Mouse (Mus musculus) stomach, postnatal 0 days (tissue): ENCODE data around the gene Pex6.

Source experiments
- CTCF ChIP-seq: IDR thresholded peaks from 2 replicates; pipeline ENCODE4 v1.5.1; 2016; ENCODE audit warnings: antibody characterized with exemption, low read depth, mild to moderate bottlenecking, moderate library complexity
- EP300 ChIP-seq: optimal IDR thresholded peaks from 2 replicates; pipeline ENCODE3; 2016; ENCODE audit warnings: antibody characterized with exemption

DNA sequence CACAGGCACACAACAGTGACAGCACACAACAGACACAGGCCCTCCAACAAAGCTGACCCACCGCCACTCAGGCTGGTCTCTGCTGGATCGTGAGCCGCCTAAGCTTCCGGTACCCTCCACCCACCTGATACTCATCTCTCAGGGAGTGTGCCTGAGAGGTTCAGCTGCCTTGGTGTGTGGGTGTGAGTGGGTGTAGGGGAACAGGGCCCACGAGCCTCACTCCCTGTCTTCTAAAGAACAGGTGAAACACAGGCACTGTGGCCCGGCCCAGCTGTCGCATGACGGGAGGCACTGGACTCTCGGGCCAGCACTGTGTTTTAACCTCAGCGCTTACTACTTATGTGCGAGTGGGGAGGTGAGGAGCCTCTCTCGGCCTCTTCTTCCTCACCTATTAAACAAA lies 9.2 kb upstream of the Pex6 start:
- TF ChIP-seq CTCF (no peak), EP300 (no peak)
